Mouse (Mus musculus) olfactory bulb, adult 2 months (tissue): ENCODE measurements around the gene Lingo1. TPM values are rescaled to one million over a fixed set of nuclear protein-coding genes. Genes with fewer than 3 reads are reported as not detected.

Source experiments
- H3K27ac ChIP-seq: fragments of 200-500 bp; 2 replicates; pipeline ENCODE4 v1.5.1; 2012; ENCODE audit warnings: low read depth, low read length; ENCODE audit not compliant: insufficient read depth
- H3K4me1 ChIP-seq: fragments of 200-500 bp; 2 replicates; pipeline ENCODE4 v1.6.1; 2012; ENCODE audit warnings: low read length; ENCODE audit not compliant: control insufficient read depth, insufficient read depth
- H3K4me3 ChIP-seq: fragments of 200-500 bp; 2 replicates; pipeline ENCODE4 v1.5.1; 2012; ENCODE audit warnings: mild to moderate bottlenecking, low read depth, low read length, moderate library complexity; ENCODE audit not compliant: insufficient read depth
- CTCF ChIP-seq: fragments of 200-500 bp; IDR thresholded peaks from 2 replicates; pipeline ENCODE4 v1.5.1; 2012; ENCODE audit warnings: low read depth, mild to moderate bottlenecking, low read length, moderate library complexity; ENCODE audit not compliant: insufficient read depth
- POLR2A ChIP-seq: fragments of 200-500 bp; IDR thresholded peaks from 2 replicates; pipeline ENCODE4 v1.6.1; 2012; ENCODE audit warnings: mild to moderate bottlenecking, low read depth, low read length, moderate library complexity; ENCODE audit not compliant: insufficient read depth
- WGBS: fragments of 180-500 bp; shearing (Covaris S2); methylation state at CpG from one replicate; pipeline ENCODE4 v1.1.7; 2018; 5-methylcytosine and 5-hydroxymethylcytosine counted together
- polyA plus RNA-seq: library from polyadenylated mRNA; stranded (reverse); fragments of >200 nt; gene quantifications from 2 replicates; pipeline ENCODE4 v1.2.4, GENCODE M21; 2012; ENCODE audit warnings: low replicate concordance; ENCODE audit not compliant: missing spikeins, insufficient read depth, insufficient read length

Lingo1 gene
- polyA plus RNA-seq, 1 experiment: not detected

DNA sequence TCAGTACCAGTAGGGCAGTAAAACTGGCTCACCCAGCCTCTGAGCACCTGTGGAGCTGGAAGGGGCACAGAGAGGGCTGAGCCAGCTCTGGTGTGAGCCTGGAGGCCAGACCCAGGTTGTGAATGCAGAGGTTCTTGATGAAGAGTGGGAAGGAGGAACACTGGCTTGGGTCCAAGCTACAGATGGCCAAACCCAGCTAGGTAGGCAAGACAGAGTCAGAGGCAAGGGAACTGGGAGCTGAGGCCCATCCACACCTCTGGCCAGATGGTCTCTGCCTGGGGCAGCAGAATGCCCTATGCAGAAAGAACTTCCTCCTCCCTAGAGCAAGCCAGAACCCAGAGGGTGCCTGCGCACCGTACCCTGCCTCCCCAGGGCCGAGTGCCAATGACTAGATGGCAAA lies 79.7 kb downstream of the Lingo1 start:
- H3K4me1 ChIP-seq: peaks cover 19% of the 10 kb centered on the region
- 100% methylated on average over 3 of the region's 3 CpGs for WGBS
- H3K27ac ChIP-seq: no peak overlapping the region
- no peak overlapping the region for H3K4me3 ChIP-seq
- no peak for TF ChIP-seq CTCF
- TF ChIP-seq POLR2A: no peak

- Histone ChIP-seq H3K4me1 (peaks cover 19% of the 10 kb centered on the region), H3K27ac (no peak overlapping the region), H3K4me3 (no peak overlapping the region)
- 89% methylated on average over 3 of the region's 3 CpGs for WGBS
- TF ChIP-seq POLR2A (no peak), CTCF (no peak)
Observed at GRCm38 (mm10) chr9:56716066-56716465, 80.2 kb downstream of the Lingo1 start.

DNA sequence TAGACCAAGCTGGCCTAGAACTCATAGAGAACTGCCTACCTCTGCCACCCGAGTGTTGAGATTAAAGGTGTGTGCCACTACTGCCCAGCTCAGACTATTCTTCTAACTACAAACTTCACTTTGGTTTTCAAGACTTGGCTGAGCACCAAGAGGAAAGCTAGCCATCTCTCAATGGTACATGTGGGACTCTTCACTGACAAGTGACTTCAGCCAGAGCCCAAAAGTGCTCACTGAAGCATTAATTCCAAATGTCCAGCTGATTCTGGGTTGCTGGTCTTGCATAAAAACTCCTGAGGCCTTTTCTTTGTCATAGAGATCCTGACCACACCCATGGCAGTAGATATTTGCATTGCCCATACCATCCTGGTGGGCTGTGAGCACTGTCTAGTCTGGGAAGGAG lies 81.9 kb downstream of the Lingo1 start:
- H3K4me3 ChIP-seq: no peak overlapping the region
- peaks cover 23% of the 10 kb centered on the region for H3K4me1 ChIP-seq
- 97% methylated on average over 1 of the region's 1 CpGs for WGBS
- TF ChIP-seq CTCF (no peak), POLR2A (no peak)
- no peak overlapping the region for H3K27ac ChIP-seq

- 34% methylated on average over 14 of the region's 14 CpGs for WGBS
- TF ChIP-seq CTCF (no peak), POLR2A (no peak)
- Histone ChIP-seq H3K27ac (no peak overlapping the region), H3K4me3 (no peak overlapping the region), H3K4me1 (peaks cover 23% of the 10 kb centered on the region)
Observed at GRCm38 (mm10) chr9:56712667-56713369, 83.5 kb downstream of the Lingo1 start.

DNA sequence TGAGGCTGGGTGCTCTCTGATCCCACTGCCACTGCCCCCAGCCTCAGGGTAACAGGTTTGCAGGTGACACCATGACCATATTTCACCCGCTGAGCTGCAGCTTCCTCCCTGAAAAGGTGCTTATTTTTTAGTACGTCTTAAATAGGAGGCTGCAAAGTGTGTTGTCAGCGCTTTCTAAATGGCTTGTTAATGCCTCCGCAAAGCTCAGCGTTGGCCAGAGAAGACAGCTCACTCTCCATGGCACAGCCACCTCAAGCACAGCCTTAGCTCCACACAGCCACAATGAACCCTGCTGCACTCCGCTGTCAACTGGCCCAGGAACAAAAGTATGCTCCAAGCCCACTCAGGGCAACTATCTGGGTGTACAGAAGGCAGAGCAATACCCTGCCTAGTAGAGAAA lies 85.3 kb downstream of the Lingo1 start:
- 73% methylated on average over 6 of the region's 6 CpGs for WGBS
- TF ChIP-seq CTCF: no peak
- TF ChIP-seq POLR2A: no peak
- no peak overlapping the region for H3K27ac ChIP-seq
- H3K4me3 ChIP-seq: no peak overlapping the region
- peaks cover 23% of the 10 kb centered on the region for H3K4me1 ChIP-seq

DNA sequence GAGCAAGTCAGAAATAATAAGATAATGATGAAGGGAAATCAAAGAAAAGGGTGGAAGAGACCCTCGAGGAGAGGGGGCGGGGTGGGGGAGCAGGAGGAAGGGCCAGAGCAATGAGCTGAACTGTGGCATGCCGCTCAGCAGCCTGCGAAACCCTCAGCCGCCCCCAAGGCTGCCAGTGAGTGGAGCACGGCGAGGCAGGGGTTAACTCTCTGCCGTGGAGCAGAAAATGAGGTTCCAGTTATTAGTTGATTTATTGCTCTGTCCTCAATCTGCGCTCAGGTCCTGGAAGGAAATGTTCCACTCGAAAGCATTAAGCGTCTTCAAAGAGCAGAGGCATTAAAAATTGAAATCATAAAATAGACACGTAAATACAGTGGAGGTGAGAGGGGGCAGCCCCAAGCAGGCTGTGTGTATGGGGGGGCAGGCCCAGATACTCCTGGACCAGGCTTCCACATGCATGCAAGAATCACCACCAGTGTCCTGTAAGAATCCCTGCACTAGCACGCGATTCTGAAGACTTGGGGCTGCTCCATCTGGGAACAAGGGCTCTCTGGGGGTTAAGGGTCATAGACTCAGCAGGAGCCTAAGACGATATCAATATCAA lies 89.7 kb downstream of the Lingo1 start:
- Histone ChIP-seq H3K4me3 (no peak overlapping the region), H3K4me1 (peaks cover 4% of the 10 kb centered on the region; the same call in 1 of the 2 replicates), H3K27ac (no peak overlapping the region)
- no peak for TF ChIP-seq CTCF
- no peak for TF ChIP-seq POLR2A
- WGBS: 81% methylated on average over 15 of the region's 15 CpGs

- WGBS: 36% methylated on average over 3 of the region's 3 CpGs
- peaks cover 9% of the 10 kb centered on the region for H3K4me1 ChIP-seq
- H3K27ac ChIP-seq: no peak overlapping the region
- no peak for TF ChIP-seq POLR2A
- no peak for TF ChIP-seq CTCF
- H3K4me3 ChIP-seq: no peak overlapping the region
Observed at GRCm38 (mm10) chr9:56701394-56701793, 94.9 kb downstream of the Lingo1 start.

GRCm38 (mm10) chr9:56700866-56701265 lies 95.4 kb downstream of the Lingo1 start:
- TF ChIP-seq CTCF (no peak), POLR2A (no peak)

DNA sequence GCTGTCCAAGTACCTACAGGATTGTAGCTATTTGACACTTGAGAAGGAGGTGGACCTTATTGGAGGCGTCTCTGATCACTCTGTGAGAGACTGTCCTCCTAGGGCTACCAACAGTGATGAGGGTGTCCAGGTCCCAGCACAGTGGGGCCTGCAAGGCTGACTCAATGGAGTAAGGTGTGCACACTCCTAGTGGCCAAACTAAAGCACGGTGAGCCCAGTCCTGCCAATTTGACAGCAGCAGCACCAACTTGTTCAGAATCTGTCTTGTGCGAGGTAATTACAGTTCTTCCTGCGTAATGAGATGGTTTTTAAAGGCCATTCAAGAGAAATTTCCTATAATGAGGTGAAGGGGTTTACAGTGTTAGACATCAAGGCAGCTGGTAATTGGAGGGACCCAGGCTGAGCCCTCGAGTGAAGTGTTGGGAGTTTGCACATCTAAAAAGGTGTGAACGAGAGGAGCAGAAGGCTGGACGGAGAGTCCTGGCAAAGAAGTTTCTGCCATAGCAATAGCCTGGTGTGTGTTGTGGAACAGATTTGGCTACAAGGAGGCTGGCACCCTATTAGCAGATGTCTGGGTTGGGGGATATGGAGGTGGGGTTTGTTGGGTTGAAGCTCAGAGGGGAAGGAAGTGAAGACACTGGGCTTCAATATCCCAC lies 97.4 kb downstream of the Lingo1 start:
- Histone ChIP-seq H3K27ac (no peak overlapping the region), H3K4me3 (no peak overlapping the region), H3K4me1 (peaks cover 9% of the 10 kb centered on the region)
- 72% methylated on average over 7 of the region's 7 CpGs for WGBS
- TF ChIP-seq CTCF (no peak), POLR2A (no peak)

More at GRCm38 (mm10) chr9:56700866-56701265, 95.4 kb downstream of the Lingo1 start:
- 48% methylated on average over 8 of the region's 8 CpGs for WGBS
- H3K27ac ChIP-seq: no peak overlapping the region
- no peak overlapping the region for H3K4me3 ChIP-seq
- peaks cover 9% of the 10 kb centered on the region for H3K4me1 ChIP-seq
